ENCODE assay signal across 22 mouse cellular contexts in the genomic region with DNA sequence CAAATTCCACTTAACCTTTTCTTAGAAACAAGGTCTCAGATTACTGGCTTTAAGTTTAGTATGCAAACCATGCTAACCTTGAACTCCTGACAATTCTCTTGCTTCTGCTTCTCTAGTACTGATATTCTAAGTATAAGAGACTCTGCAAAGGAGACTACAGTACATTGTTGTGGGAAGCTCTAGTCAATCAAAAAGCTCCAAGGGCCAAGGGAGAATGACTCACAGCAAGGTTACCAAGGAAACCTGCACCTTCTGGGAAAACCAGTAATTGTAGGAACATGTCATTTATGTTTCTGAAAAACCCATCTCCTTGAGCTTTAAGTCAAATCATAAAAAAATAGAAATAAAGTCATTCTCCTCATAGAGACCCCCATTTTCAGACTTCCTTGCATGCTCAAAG.
"Had no signal": no experiment of that assay in that cellular context is flagged by ENCODE, and none has a peak within 500 bp of the region (broad histone marks: within the 10 kb centered on the region; RNA-seq: fewer than 3 reads in every experiment).

No protein-coding gene starts in this region.

- DNase-seq: liver, postnatal 0 days; lung, adult 2 months; lung, postnatal 14 days; lung, postnatal 36 days; retina, postnatal 1 day; right cerebral cortex, postnatal 25 days; right cerebral cortex, postnatal 4 days; spleen, adult 18-20 months; thymus, adult 2 months; thymus, postnatal 25 days; thymus, postnatal 4 days had no signal

- H3K9ac ChIP-seq: liver, embryonic 15.5 days; liver, postnatal 0 days; lung, embryonic 15.5 days; midbrain, embryonic 13.5 days; neural tube, embryonic 13.5 days; neural tube, embryonic 15.5 days had no signal

- H3K36me3 ChIP-seq: liver, embryonic 15.5 days; lung, embryonic 15.5 days; midbrain, embryonic 13.5 days; neural tube, embryonic 13.5 days; neural tube, embryonic 15.5 days had no signal

- H3K4me1 ChIP-seq: liver, embryonic 15.5 days; lung, embryonic 15.5 days; megakaryocyte, embryonic 14.5 days; midbrain, embryonic 13.5 days; neural tube, embryonic 13.5 days; neural tube, embryonic 15.5 days had no signal

- H3K27me3 ChIP-seq: liver, embryonic 15.5 days; lung, embryonic 15.5 days; megakaryocyte, embryonic 14.5 days; midbrain, embryonic 13.5 days; neural tube, embryonic 13.5 days; neural tube, embryonic 15.5 days had no signal

- H3K4me2 ChIP-seq: liver, embryonic 15.5 days; lung, embryonic 15.5 days; midbrain, embryonic 11.5 days; midbrain, embryonic 13.5 days; neural tube, embryonic 13.5 days; neural tube, embryonic 15.5 days had no signal

- ATAC-seq: liver, postnatal 0 days; lung, postnatal 0 days; midbrain, embryonic 13.5 days; midbrain, embryonic 16.5 days had no signal

- H3K4me3 ChIP-seq: liver, embryonic 15.5 days; lung, embryonic 15.5 days; megakaryocyte, embryonic 14.5 days; midbrain, embryonic 13.5 days; myocyte; neural tube, embryonic 13.5 days; neural tube, embryonic 15.5 days had no signal

- H3K9me3 ChIP-seq: liver, embryonic 15.5 days; lung, embryonic 15.5 days; neural tube, embryonic 13.5 days; neural tube, embryonic 15.5 days had no signal

- H3K27ac ChIP-seq: liver, embryonic 15.5 days; lung, embryonic 15.5 days; macrophage; midbrain, embryonic 13.5 days; neural tube, embryonic 13.5 days; neural tube, embryonic 15.5 days had no signal
